Mouse (Mus musculus): ENCODE measurements around the gene Epb42.

- peak; percentile 22; the same call in 1 of the 2 replicates for TF ChIP-seq CTCF (IDR thresholded peaks at IDR 0.05; ENCODE audit: low read depth)
- peak; percentile 38; the same call in 1 of the 2 replicates for TF ChIP-seq EP300 (IDR thresholded peaks at IDR 0.05; ENCODE audit: low read depth)
Observed at GRCm38 (mm10) chr2:120970559-120971080, 66.3 kb downstream of the Epb42 start, which contains the start of gene Ubr1.
